Mouse (Mus musculus): ENCODE measurements around the gene Gsta4.
"Not testable (repeated sequence)": the region's sequence is repeated elsewhere in the genome, so short reads cannot be mapped to it uniquely, and the experiment has no call there.

Gsta4 gene

GRCm38 (mm10) chr9:78182474-78182873 lies at the start of gene Gsta4:
Gene Gsta4, plus strand, starts transcription at chr9:78182774.
- in situ Hi-C loops (cut with MboI), result not testable (repeated sequence)

- in situ Hi-C loops (cut with MboI), result no loop called here
These were observed 46.9 kb upstream of the Gsta4 start for GRCm38 (mm10) chr9:78135658-78136057.

- in situ Hi-C loops (cut with MboI), result no loop called here
These were observed 44.4 kb upstream of the Gsta4 start for GRCm38 (mm10) chr9:78138044-78138676.

GRCm38 (mm10) chr9:78139463-78139862 lies 43.1 kb upstream of the Gsta4 start:
- in situ Hi-C loops (cut with MboI), result no loop called here

- in situ Hi-C loops (cut with MboI), result no loop called here
These were observed 36.5 kb upstream of the Gsta4 start for GRCm38 (mm10) chr9:78146099-78146498.

GRCm38 (mm10) chr9:78146627-78147026 lies 35.9 kb upstream of the Gsta4 start:
- in situ Hi-C loops (cut with MboI), result no loop called here

GRCm38 (mm10) chr9:78148149-78148548 lies 34.4 kb upstream of the Gsta4 start:
- in situ Hi-C loops (cut with MboI), result no loop called here

- in situ Hi-C loops (cut with MboI), result not testable (repeated sequence)
These were observed 32.8 kb upstream of the Gsta4 start for GRCm38 (mm10) chr9:78149770-78150169.

- in situ Hi-C loops (cut with MboI), result no loop called here
These were observed 28.2 kb upstream of the Gsta4 start for GRCm38 (mm10) chr9:78154211-78154977.

GRCm38 (mm10) chr9:78157221-78157620 lies 25.4 kb upstream of the Gsta4 start:
- in situ Hi-C loops (cut with MboI), result no loop called here

- in situ Hi-C loops (cut with MboI), result no loop called here
These were observed 19.3 kb upstream of the Gsta4 start for GRCm38 (mm10) chr9:78163291-78163690.

GRCm38 (mm10) chr9:78164741-78165140 lies 17.8 kb upstream of the Gsta4 start:
- in situ Hi-C loops (cut with MboI), result no loop called here

- in situ Hi-C loops (cut with MboI), result no loop called here
These were observed 17.1 kb upstream of the Gsta4 start for GRCm38 (mm10) chr9:78165454-78165853.

GRCm38 (mm10) chr9:78166694-78167452 lies 15.7 kb upstream of the Gsta4 start:
- in situ Hi-C loops (cut with MboI), result no loop called here

GRCm38 (mm10) chr9:78167453-78167969 lies 15.1 kb upstream of the Gsta4 start:
- in situ Hi-C loops (cut with MboI), result no loop called here

GRCm38 (mm10) chr9:78168864-78169263 lies 13.7 kb upstream of the Gsta4 start:
- in situ Hi-C loops (cut with MboI), result no loop called here

- in situ Hi-C loops (cut with MboI), result no loop called here
These were observed 8.6 kb upstream of the Gsta4 start for GRCm38 (mm10) chr9:78174016-78174415.

GRCm38 (mm10) chr9:78174925-78175276 lies 7.7 kb upstream of the Gsta4 start:
- in situ Hi-C loops (cut with MboI), result not testable (repeated sequence)

GRCm38 (mm10) chr9:78175277-78176200 lies 7.0 kb upstream of the Gsta4 start:
- in situ Hi-C loops (cut with MboI), result no loop called here

GRCm38 (mm10) chr9:78176201-78176727 lies 6.3 kb upstream of the Gsta4 start:
- in situ Hi-C loops (cut with MboI), result no loop called here

- in situ Hi-C loops (cut with MboI), result no loop called here
These were observed 5.7 kb upstream of the Gsta4 start for GRCm38 (mm10) chr9:78176831-78177230.
